Mouse (Mus musculus) neutrophil, adult 83 days (primary cell): ENCODE data around the gene Tmprss7. TPM values are rescaled to one million over a fixed set of nuclear protein-coding genes. Genes with fewer than 3 reads are reported as not detected.

ENCODE experiments used
- total RNA-seq, 2 experiments: library from RNA; stranded (reverse); gene quantifications; one replicate each; pipeline ENCODE4 v1.2.4; 2023

Gene Tmprss7
- not detected for total RNA-seq

DNA sequence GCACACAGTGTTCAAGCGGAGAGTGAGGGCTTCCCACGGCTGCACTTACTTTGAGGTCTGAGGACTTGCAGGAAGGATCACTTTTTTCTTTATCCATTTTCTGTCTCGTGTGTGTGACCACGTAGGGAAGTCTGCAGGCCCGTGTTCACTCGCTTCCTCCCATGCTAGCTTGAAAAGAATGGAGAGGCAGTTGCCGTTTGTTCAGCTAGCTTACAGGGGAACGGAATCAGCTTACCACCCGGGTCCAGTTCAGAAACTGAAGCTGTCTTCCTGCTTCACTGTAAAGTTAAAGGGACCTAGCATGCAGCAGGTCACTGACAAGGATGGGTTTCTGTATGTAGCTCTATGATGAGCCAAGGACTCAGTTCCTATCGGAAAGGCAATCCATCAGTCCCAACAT is at the start of gene Tmprss7:
TSS of gene Tmprss7 (minus strand) at position 101 of the 400 bp plus-strand sequence.

DNA sequence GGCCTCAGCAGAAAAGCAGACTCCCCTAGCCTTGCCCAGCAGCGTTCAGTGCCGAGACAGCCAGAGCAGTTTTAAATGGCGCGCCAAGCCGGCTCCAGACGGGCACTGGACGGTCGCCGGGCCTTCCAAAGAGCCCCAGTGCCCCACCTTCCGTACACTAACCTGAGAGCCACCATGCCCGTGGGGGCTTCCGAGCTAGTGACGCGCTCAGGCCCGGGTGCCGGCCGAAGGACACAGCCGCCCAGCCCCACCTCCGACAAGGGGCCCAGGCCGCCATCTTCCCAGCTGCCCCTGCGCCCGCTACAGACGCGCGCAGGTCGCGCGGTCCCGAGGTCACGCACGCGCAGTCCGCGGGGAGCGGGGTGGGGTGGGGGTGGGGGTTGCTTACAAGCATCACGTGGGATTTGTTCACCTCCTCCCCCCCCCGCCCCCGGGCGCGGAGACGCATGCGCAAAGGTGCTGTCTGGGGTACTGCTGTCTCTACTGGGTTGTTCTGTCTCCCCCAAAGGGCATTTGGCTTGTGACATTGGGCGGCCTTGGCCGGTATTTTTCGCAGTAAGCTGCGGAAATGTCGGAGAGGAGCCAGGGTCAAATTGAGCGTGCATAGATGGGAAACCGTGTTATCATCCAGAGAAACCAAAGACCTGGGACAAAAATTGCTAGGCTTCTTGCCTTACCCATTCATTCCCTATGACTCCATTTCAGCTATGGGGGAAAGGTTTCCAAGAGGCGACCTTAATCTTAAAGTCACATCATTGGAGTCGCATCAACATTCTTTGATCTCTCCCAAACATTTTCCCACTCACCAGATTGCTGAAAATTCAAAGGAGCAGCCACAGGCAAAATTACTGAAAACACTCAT is 49.4 kb upstream of the Tmprss7 start, which contains the start of gene Abhd10:
TSS of gene Abhd10 (minus strand) at position 341 of the 862 bp plus-strand sequence.

DNA sequence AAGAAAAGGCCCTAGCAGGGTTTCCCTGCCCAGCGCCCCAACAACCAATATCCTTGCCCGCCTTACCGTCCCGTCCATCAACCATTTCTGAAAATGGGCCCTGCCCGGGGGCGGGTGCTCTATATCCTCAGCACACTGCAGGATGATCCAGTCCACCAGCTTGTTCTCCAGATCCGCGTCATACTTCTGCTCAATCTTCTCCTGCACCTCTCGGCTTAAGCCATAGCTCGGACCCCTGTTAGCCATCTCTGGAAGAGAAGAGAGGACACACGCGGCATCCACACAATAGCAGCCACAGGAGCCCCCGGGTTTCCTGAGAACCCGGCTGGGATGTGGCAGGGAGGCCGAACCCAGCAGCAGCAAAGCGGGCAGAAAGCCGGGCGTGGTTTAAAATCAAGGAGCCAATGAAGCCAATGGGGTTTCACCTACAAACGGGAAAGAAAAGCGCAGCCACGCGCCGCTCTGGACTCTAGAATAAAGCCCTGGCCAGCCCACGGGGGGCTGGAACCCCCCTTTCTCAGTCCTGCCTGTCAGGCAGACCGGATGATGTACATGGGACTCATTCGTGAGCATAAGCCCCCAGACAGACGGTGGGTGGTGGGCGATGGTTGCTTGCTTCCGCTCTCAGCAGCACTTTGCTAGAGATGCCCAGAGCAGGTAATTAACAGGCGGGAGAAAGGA is 30.7 kb upstream of the Tmprss7 start, which contains the start of gene Tagln3:
TSS of gene Tagln3 (minus strand) at position 548 of the 681 bp plus-strand sequence.

DNA sequence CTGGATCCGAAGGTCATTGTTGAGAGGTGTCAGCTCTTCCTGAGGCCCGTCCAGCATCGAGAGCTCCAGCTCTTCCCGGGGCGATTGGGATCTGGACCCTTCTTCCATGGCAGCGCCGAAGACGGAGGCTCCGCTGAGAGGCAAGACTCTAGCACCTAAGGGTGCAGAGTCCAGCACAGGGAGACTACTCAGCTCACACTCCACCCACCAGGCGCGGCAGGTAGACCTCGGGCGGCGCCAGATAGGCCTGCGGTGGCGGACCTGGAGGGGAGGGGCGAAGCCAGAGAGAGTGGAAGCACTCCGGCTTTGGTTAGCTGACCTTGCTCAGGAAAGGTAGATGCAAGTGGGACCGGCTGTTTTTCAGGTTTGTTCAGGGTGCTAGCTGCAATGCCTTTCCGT is 39.5 kb downstream of the Tmprss7 start, which contains the start of gene BC016579:
TSS of gene BC016579 (minus strand) at position 135 of the 399 bp plus-strand sequence.

DNA sequence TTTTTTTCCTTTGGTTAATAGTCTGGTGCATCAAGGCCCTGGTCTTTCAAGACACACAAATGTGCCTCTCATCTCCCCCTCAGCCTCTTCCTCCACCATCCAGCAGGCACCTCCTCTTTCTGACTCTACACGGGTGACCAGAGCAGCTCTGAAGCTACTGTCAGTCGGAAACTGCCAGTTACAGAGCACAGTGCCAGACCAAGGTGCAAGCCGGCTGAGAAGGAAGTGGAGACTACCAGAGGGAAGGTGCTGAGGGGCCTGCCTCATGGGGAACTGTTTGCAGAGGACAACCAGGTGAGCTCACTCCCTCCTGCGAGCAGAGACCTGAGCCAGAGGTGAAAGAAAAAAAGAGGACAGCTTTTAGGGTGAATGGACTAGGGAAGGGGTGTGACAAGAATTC is 83.2 kb downstream of the Tmprss7 start, which contains the start of gene Gcsam:
TSS of gene Gcsam (plus strand) at position 114 of the 400 bp plus-strand sequence.

Other genes with a start within 250 kb of the Tmprss7 start
- gene Gm609, start 200.7 kb downstream of the Tmprss7 start, total RNA-seq = not detected
- gene Gm17783, start 161.6 kb downstream of the Tmprss7 start, total RNA-seq = not detected
- gene Slc9c1, start 158.3 kb downstream of the Tmprss7 start, total RNA-seq = not detected
- gene Gcsam, start 83.3 kb downstream of the Tmprss7 start, total RNA-seq = under 1 TPM; 0.11 to 0.42 TPM
- not detected for gene BC016579, start 39.6 kb downstream of the Tmprss7 start, total RNA-seq
- under 1 TPM in 1 of 2 experiments, not detected in 1; 0.77 TPM for gene Tagln3, start 30.9 kb upstream of the Tmprss7 start, total RNA-seq
- 10 to 100 TPM; 16.9 to 19.0 TPM for gene Abhd10, start 49.3 kb upstream of the Tmprss7 start, total RNA-seq